Comparison of ENCODE assay signal across 29 mouse cellular contexts in genomic region chr3:151072322-151072721, GRCm38 (mm10).
DNase-seq lines count a peak whose midpoint lies in the region; ATAC-seq and TF ChIP-seq lines count a peak whose summit lies in the region.
"Had no signal": no experiment of that assay in that cellular context is flagged by ENCODE, and none has a peak within 500 bp of the region (broad histone marks: within the 10 kb centered on the region; RNA-seq: fewer than 3 reads in every experiment).

No protein-coding gene starts in this region.

- H3K9ac ChIP-seq in forebrain, embryonic 11.5 days (ENCODE audit: low read length), result no peak overlapping the region
- no peak overlapping the region for H3K9ac ChIP-seq in forebrain, embryonic 16.5 days (replicated peaks; ENCODE audit: low read depth, low read length)
- no peak overlapping the region for H3K9ac ChIP-seq in midbrain, embryonic 13.5 days (replicated peaks)
- H3K9ac ChIP-seq in midbrain, embryonic 15.5 days, result no peak overlapping the region
- H3K9ac ChIP-seq: embryonic facial prominence, embryonic 13.5 days; forebrain, embryonic 12.5 days; hindbrain, embryonic 13.5 days; liver, embryonic 14.5 days had no signal

- no peak overlapping the region for H3K4me3 ChIP-seq in forebrain, embryonic 11.5 days (ENCODE audit: low read depth, low read length)
- H3K4me3 ChIP-seq in forebrain, embryonic 16.5 days (replicated peaks; ENCODE audit: low read length), result no peak overlapping the region
- H3K4me3 ChIP-seq in midbrain, embryonic 13.5 days (replicated peaks), result no peak overlapping the region
- H3K4me3 ChIP-seq in midbrain, embryonic 15.5 days, result no peak overlapping the region
- H3K4me3 ChIP-seq: embryonic facial prominence, embryonic 13.5 days; erythroblast, embryonic 14.5 days; forebrain, embryonic 12.5 days; hindbrain, embryonic 13.5 days had no signal

- no peaks in the 10 kb centered on the region for H3K9me3 ChIP-seq in forebrain, embryonic 11.5 days (ENCODE audit: control insufficient read depth, low read length)
- H3K9me3 ChIP-seq in forebrain, embryonic 16.5 days (ENCODE audit: control insufficient read depth, low read length), result no peaks in the 10 kb centered on the region
- no peaks in the 10 kb centered on the region for H3K9me3 ChIP-seq in midbrain, embryonic 13.5 days
- no peaks in the 10 kb centered on the region for H3K9me3 ChIP-seq in midbrain, embryonic 15.5 days
- H3K9me3 ChIP-seq: embryonic facial prominence, embryonic 13.5 days; forebrain, embryonic 12.5 days; hindbrain, embryonic 13.5 days had no signal

- no peak overlapping the region for H3K27ac ChIP-seq in forebrain, embryonic 11.5 days (ENCODE audit: low read depth, low read length)
- H3K27ac ChIP-seq in forebrain, embryonic 16.5 days (ENCODE audit: low read length), result no peak overlapping the region
- H3K27ac ChIP-seq in midbrain, embryonic 13.5 days, result peak overlapping the region; percentile 39; the same call in 1 of the 2 replicates
- no peak overlapping the region for H3K27ac ChIP-seq in midbrain, embryonic 15.5 days
- H3K27ac ChIP-seq: embryonic facial prominence, embryonic 13.5 days; forebrain, embryonic 12.5 days; hindbrain, embryonic 13.5 days; liver, embryonic 14.5 days had no signal

- ATAC-seq in forebrain, embryonic 11.5 days (replicated peaks; ENCODE audit: low FRiP score), result peak; percentile 51; the same call in 1 of the 2 replicates
- no peak for ATAC-seq in forebrain, embryonic 16.5 days
- peak; percentile 50; the same call in 1 of the 2 replicates for ATAC-seq in midbrain, embryonic 13.5 days
- ATAC-seq in midbrain, embryonic 15.5 days (replicated peaks), result no peak
- ATAC-seq in megakaryocyte progenitor cell, adult 5-6 weeks (replicated peaks; ENCODE audit: poor library complexity), result peak; percentile 54; the same call in 1 of the 2 replicates
- ATAC-seq: intestine, postnatal 0 days had no signal

- no peak for TF ChIP-seq POLR2A in brain, embryonic 14.5 days (IDR thresholded peaks at IDR 0.05; ENCODE audit: borderline replicate concordance, extremely low read depth, insufficient read depth, insufficient read length, poor library complexity, severe bottlenecking)

- DNase-seq in forebrain, embryonic 11.5 days (ENCODE audit: low spot score), result no peak
- peak; percentile 60 for DNase-seq in brain, embryonic 14.5 days (ENCODE audit: low read depth)
- DNase-seq in cerebellum, adult 11 months, result no peak
- DNase-seq: adrenal gland, postnatal 25 days; cerebellum, adult 2 months; cerebellum, postnatal 14 days; gastrocnemius, postnatal 25 days; heart, adult 18-20 months; heart, postnatal 36 days; kidney, adult 9 months; kidney, postnatal 10 days; layer of hippocampus, adult 9-11 months; liver; lung, adult 2 months; lung, postnatal 10 days; spleen, adult 18-20 months; thymus, adult 18-20 months; thymus, postnatal 25 days had no signal

- TF ChIP-seq CTCF in brain, embryonic 14.5 days (IDR thresholded peaks at IDR 0.05; ENCODE audit: borderline replicate concordance, extremely low read depth, insufficient read depth, insufficient read length), result no peak

- no peaks in the 10 kb centered on the region for H3K27me3 ChIP-seq in forebrain, embryonic 11.5 days (ENCODE audit: control insufficient read depth, insufficient read depth, low read length)
- no peaks in the 10 kb centered on the region for H3K27me3 ChIP-seq in forebrain, embryonic 16.5 days (replicated peaks; ENCODE audit: control insufficient read depth, insufficient read depth, low read length)
- no peaks in the 10 kb centered on the region for H3K27me3 ChIP-seq in midbrain, embryonic 13.5 days
- no peaks in the 10 kb centered on the region for H3K27me3 ChIP-seq in midbrain, embryonic 15.5 days (replicated peaks)
- H3K27me3 ChIP-seq: embryonic facial prominence, embryonic 13.5 days; forebrain, embryonic 12.5 days; hindbrain, embryonic 13.5 days had no signal

- H3K36me3 ChIP-seq in forebrain, embryonic 11.5 days (ENCODE audit: control insufficient read depth, insufficient read depth, low read length), result no peaks in the 10 kb centered on the region
- no peaks in the 10 kb centered on the region for H3K36me3 ChIP-seq in forebrain, embryonic 16.5 days (ENCODE audit: control insufficient read depth, insufficient read depth)
- no peaks in the 10 kb centered on the region for H3K36me3 ChIP-seq in midbrain, embryonic 13.5 days
- no peaks in the 10 kb centered on the region for H3K36me3 ChIP-seq in midbrain, embryonic 15.5 days (replicated peaks)
- H3K36me3 ChIP-seq: embryonic facial prominence, embryonic 13.5 days; forebrain, embryonic 12.5 days; hindbrain, embryonic 13.5 days had no signal

- H3K4me2 ChIP-seq in forebrain, embryonic 11.5 days (ENCODE audit: low read depth, low read length, severe bottlenecking), result no peak overlapping the region
- H3K4me2 ChIP-seq in forebrain, embryonic 16.5 days (ENCODE audit: low read length), result no peak overlapping the region
- no peak overlapping the region for H3K4me2 ChIP-seq in midbrain, embryonic 13.5 days (replicated peaks)
- no peak overlapping the region for H3K4me2 ChIP-seq in midbrain, embryonic 15.5 days
- H3K4me2 ChIP-seq: embryonic facial prominence, embryonic 13.5 days; forebrain, embryonic 12.5 days; heart, embryonic 11.5 days; hindbrain, embryonic 13.5 days had no signal

- H3K4me1 ChIP-seq in forebrain, embryonic 11.5 days (replicated peaks; ENCODE audit: control insufficient read depth, insufficient read depth, low read length), result no peaks in the 10 kb centered on the region
- H3K4me1 ChIP-seq in forebrain, embryonic 16.5 days (replicated peaks; ENCODE audit: control insufficient read depth, insufficient read depth, low read length), result no peaks in the 10 kb centered on the region
- no peaks in the 10 kb centered on the region for H3K4me1 ChIP-seq in midbrain, embryonic 13.5 days (replicated peaks)
- no peaks in the 10 kb centered on the region for H3K4me1 ChIP-seq in midbrain, embryonic 15.5 days
- H3K4me1 ChIP-seq: embryonic facial prominence, embryonic 13.5 days; forebrain, embryonic 12.5 days; hindbrain, embryonic 13.5 days had no signal

Comparison
In these comparisons a context has a peak if more than half of its experiments do, and no peak if none do; other contexts are left out.
1. ATAC-seq: peak in forebrain, embryonic 11.5 days (single experiment), midbrain, embryonic 13.5 days (single experiment) and megakaryocyte progenitor cell, adult 5-6 weeks (single experiment); none in forebrain, embryonic 16.5 days (single experiment) and midbrain, embryonic 15.5 days (single experiment).